Mouse (Mus musculus) central nervous system, embryonic 14 days (tissue): ENCODE data around the gene Corin. TPM values are rescaled to one million over a fixed set of nuclear protein-coding genes. Genes with fewer than 3 reads are reported as not detected.

Experiments used
- polyA plus RNA-seq: library from polyadenylated mRNA; depleted of rRNA; stranded (reverse); fragments of >200 nt; gene quantifications from 2 replicates; pipeline ENCODE4 v1.2.3, GENCODE M21; 2012; rRNA removed

The Corin gene
- 0.97 and 3.1 TPM in 2 replicates for polyA plus RNA-seq

DNA sequence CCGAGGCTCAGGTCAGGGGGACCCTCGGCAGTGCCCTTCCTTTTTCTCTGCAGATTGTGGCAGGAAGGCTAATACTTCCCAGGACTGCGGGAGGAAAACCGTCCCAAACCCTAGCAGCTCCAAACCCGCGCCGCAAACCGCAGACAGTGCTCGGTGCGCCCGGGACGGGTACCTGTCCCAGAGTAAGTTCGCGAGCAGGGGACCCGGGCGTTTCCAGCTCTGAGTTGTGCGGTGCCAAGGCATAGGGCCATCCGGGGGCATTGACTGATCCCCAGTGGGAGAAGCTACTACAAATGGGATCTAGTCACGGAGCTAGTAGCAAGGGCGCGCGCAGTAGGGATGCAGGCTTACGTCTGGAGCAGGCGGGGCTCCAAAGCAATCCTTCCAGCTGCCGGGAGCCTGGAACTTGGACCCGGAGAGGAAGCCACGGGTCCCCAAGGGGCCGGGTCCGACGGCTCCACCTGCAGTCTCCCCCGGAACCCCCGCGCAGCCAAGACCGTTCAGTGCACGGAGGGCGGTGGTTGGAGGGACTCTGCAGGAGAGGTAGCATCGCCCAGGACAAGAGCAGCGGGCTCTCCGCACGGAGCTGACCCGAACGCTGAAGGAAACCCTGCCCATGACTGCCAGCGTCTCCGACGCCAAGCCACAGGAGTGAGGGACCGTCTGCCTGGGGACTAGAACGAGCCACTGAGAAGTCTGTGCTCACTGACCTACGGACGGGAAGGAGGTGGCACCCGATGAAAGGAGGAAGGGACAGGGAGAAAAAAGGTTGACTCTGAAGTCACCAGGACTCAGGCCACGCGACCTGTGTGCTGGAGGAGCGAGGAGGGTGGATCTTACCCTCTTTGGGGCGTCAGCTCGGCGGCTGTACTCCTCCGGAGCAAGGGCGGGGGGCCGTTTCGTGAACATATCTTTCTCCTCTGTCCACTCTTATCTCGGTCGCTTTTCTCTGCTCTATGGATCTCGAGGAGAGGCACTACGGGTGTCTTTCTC is at the start of gene Corin:
Gene Corin (minus strand): TSS at position 943 of the 993 bp plus-strand sequence.

Other genes starting within 250 kb of the Corin start
- 22.7 and 25.8 TPM in 2 replicates for gene Nfxl1, start 55.2 kb upstream of the Corin start, polyA plus RNA-seq
- 1.8 and 2.1 TPM in 2 replicates for gene Zar1, start 76.8 kb upstream of the Corin start, polyA plus RNA-seq
- gene Gm5868, start 83.1 kb upstream of the Corin start, polyA plus RNA-seq: 3.2 and 3.8 TPM in 2 replicates
- not detected in 2 replicates for gene Cnga1, start 139.8 kb upstream of the Corin start, polyA plus RNA-seq
- 0.17 and 0.84 TPM in 2 replicates for gene Nipal1, start 143.3 kb upstream of the Corin start, polyA plus RNA-seq
- gene Txk, start 248.3 kb upstream of the Corin start, polyA plus RNA-seq: 0.05 and 0.08 TPM in 2 replicates